Mouse (Mus musculus) kidney, adult 2 months (tissue): ENCODE measurements around the gene Dct. TPM values are rescaled to one million over a fixed set of nuclear protein-coding genes. Genes with fewer than 3 reads are reported as not detected.

Experiments used
- DNase-seq: peaks from one replicate; pipeline ENCODE4 v3.0.0; 2021
- H3K27ac ChIP-seq: fragments of 200-500 bp; 2 replicates; pipeline ENCODE4 v1.5.1; 2012; ENCODE audit warnings: low read depth, low read length, control low read depth, inconsistent platforms; ENCODE audit not compliant: insufficient read depth
- H3K27me3 ChIP-seq: fragments of 200-500 bp; replicated peaks from 2 replicates; pipeline ENCODE4 v1.6.1; 2012; ENCODE audit warnings: mild to moderate bottlenecking, moderate library complexity, low read length, inconsistent platforms; ENCODE audit not compliant: control insufficient read depth, insufficient read depth
- H3K36me3 ChIP-seq: fragments of 200-500 bp; 2 replicates; pipeline ENCODE4 v1.6.1; 2012; ENCODE audit warnings: mild to moderate bottlenecking, moderate library complexity, low read length, inconsistent platforms; ENCODE audit not compliant: control insufficient read depth, insufficient read depth
- H3K4me1 ChIP-seq: fragments of 200-500 bp; 2 replicates; pipeline ENCODE4 v1.6.1; 2011; ENCODE audit warnings: low read length; ENCODE audit not compliant: control insufficient read depth, insufficient read depth
- H3K4me3 ChIP-seq: fragments of 200-500 bp; 2 replicates; pipeline ENCODE4 v1.5.1; 2011; ENCODE audit warnings: mild to moderate bottlenecking, low read depth, low read length, control low read depth; ENCODE audit not compliant: insufficient read depth
- CTCF ChIP-seq: fragments of 200-500 bp; conservative IDR thresholded peaks from 2 replicates; pipeline ENCODE4 v1.5.1; 2011; ENCODE audit warnings: low read depth, mild to moderate bottlenecking, control low read depth, low read length, moderate library complexity, mixed read lengths; ENCODE audit not compliant: insufficient read depth, insufficient read length
- POLR2A ChIP-seq: fragments of 200-500 bp; IDR thresholded peaks from one replicate; pipeline ENCODE4 v1.6.1; 2011; ENCODE audit warnings: low read depth, low read length, control low read depth
- WGBS: fragments of 180-500 bp; shearing (Covaris S2); methylation state at CpG from one replicate; pipeline ENCODE4 v1.1.7; 2018; 5-methylcytosine and 5-hydroxymethylcytosine counted together
- polyA plus RNA-seq: library from polyadenylated mRNA; depleted of rRNA; stranded (reverse); fragments of >200 nt; gene quantifications from 2 replicates; pipeline ENCODE4 v1.2.3, GENCODE M21; 2012; rRNA removed

Dct gene
- polyA plus RNA-seq, 1 experiment = 0.25 TPM

GRCm38 (mm10) chr14:117972576-117972975 is 79.5 kb downstream of the Dct start:
- Histone ChIP-seq H3K27me3 (no peaks in the 10 kb centered on the region), H3K4me3 (no peak overlapping the region), H3K27ac (no peak overlapping the region), H3K36me3 (no peaks in the 10 kb centered on the region), H3K4me1 (no peaks in the 10 kb centered on the region)
- no peak for DNase-seq
- TF ChIP-seq POLR2A (no peak), CTCF (no peak)
- 88% methylated on average over 5 of the region's 5 CpGs for WGBS

Other genes starting within 250 kb of the Dct start
- gene Tgds, start 80.5 kb upstream of the Dct start, polyA plus RNA-seq = 14.1 and 15.9 TPM in 2 replicates
- 34.6 and 36.7 TPM in 2 replicates for gene Gpr180, start 84.9 kb upstream of the Dct start, polyA plus RNA-seq
- gene Sox21, start 184.8 kb upstream of the Dct start, polyA plus RNA-seq = not detected in 2 replicates
- not detected in 2 replicates for gene Gm9376, start 214.7 kb upstream of the Dct start, polyA plus RNA-seq